Mouse (Mus musculus) limb, embryonic 12.5 days (tissue): ENCODE data around the gene C1qtnf5. TPM values are rescaled to one million over a fixed set of nuclear protein-coding genes. Genes with fewer than 3 reads are reported as not detected.

Experiments
- polyA plus RNA-seq: library from polyadenylated mRNA; unstranded; fragments of >200 nt; fragmentation: Nextera tagmentation; extraction: Ambion mirVana; gene quantifications from 2 replicates; pipeline ENCODE4 v1.2.1, GENCODE M21; 2016

The C1qtnf5 gene
- polyA plus RNA-seq, 1 experiment from 2014 or later: 0.84 TPM

Other genes starting within 250 kb of the C1qtnf5 start
- gene Thy1, start 63.9 kb upstream of the C1qtnf5 start, polyA plus RNA-seq: 0.47 TPM in 1 of 2 replicates, not detected in the other
- 8.5 and 11.0 TPM in 2 replicates for gene Usp2, start 40.2 kb upstream of the C1qtnf5 start, polyA plus RNA-seq
- 0.29 and 0.40 TPM in 2 replicates for gene Mfrp, start 5.5 kb upstream of the C1qtnf5 start, polyA plus RNA-seq
- gene Gm49380, start 6.3 kb downstream of the C1qtnf5 start, polyA plus RNA-seq: 0.08 and 0.17 TPM in 2 replicates
- gene Rnf26, start 6.3 kb downstream of the C1qtnf5 start, polyA plus RNA-seq: 89.6 and 91.4 TPM in 2 replicates
- 18.0 and 18.1 TPM in 2 replicates for gene Mcam, start 27.2 kb downstream of the C1qtnf5 start, polyA plus RNA-seq
- gene Cbl, start 126.8 kb downstream of the C1qtnf5 start, polyA plus RNA-seq: 18.4 and 18.7 TPM in 2 replicates
- gene Ccdc153, start 133.4 kb downstream of the C1qtnf5 start, polyA plus RNA-seq: not detected in 2 replicates
- gene Pdzd3, start 144.2 kb downstream of the C1qtnf5 start, polyA plus RNA-seq: not detected in 2 replicates
- gene Nlrx1, start 161.4 kb downstream of the C1qtnf5 start, polyA plus RNA-seq: 5.3 and 6.7 TPM in 2 replicates
- 7.0 and 7.7 TPM in 2 replicates for gene Abcg4, start 181.4 kb downstream of the C1qtnf5 start, polyA plus RNA-seq
- 29.1 and 33.2 TPM in 2 replicates for gene Hinfp, start 198.4 kb downstream of the C1qtnf5 start, polyA plus RNA-seq
- gene C2cd2l, start 213.0 kb downstream of the C1qtnf5 start, polyA plus RNA-seq: 7.9 and 8.1 TPM in 2 replicates
- 38.1 and 38.6 TPM in 2 replicates for gene Dpagt1, start 218.8 kb downstream of the C1qtnf5 start, polyA plus RNA-seq
- gene H2afx, start 227.4 kb downstream of the C1qtnf5 start, polyA plus RNA-seq: 429 and 481 TPM in 2 replicates
- 123 and 125 TPM in 2 replicates for gene Hmbs, start 237.0 kb downstream of the C1qtnf5 start, polyA plus RNA-seq